Mouse (Mus musculus): ENCODE measurements around the gene Tnfaip8l3.

GRCm38 (mm10) chr9:54063655-54064054 lies 4.5 kb downstream of the Tnfaip8l3 start:
- TF ChIP-seq POLR2A (IDR thresholded peaks at IDR 0.05; ENCODE audit: insufficient read depth, low read length): no peak
- TF ChIP-seq CTCF (IDR thresholded peaks at IDR 0.05; ENCODE audit: low read depth, low read length): no peak
- no peak for TF ChIP-seq EP300 (IDR thresholded peaks at IDR 0.05; ENCODE audit: insufficient read depth, low read depth, low read length)

Data from ES-Bruce4 (cell line).